Mouse (Mus musculus) heart, postnatal 25 days (tissue): ENCODE results near the gene Spib. TPM values are rescaled to one million over a fixed set of nuclear protein-coding genes. Genes with fewer than 3 reads are reported as not detected.

ENCODE experiments used
- DNase-seq: peaks from one replicate; pipeline ENCODE4 v3.0.0; 2022; ENCODE audit warnings: low spot score
- intact Hi-C: fragments of 180-260 bp; cut with DNase I; formaldehyde crosslinking; loops from one replicate; pipeline ENCODE4 v1.15.1; 2025
- total RNA-seq, 2 experiments: library from RNA; stranded (reverse); gene quantifications; 2 replicates each; pipeline ENCODE4 v1.2.3; 2021

Gene Spib
- total RNA-seq = under 1 TPM; 0.18 to 0.53 TPM

GRCm38 (mm10) chr7:44531946-44532732, at the start of gene Spib:
Spib (minus strand) TSS chr7:44532071.
- intact Hi-C loops = no loop called here

GRCm38 (mm10) chr7:44581637-44582036, 49.8 kb upstream of the Spib start:
- DNase-seq = no peak
- intact Hi-C loops = no loop called here

More at GRCm38 (mm10) chr7:44531946-44532732, at the start of gene Spib:
- no peak for DNase-seq

- intact Hi-C loops = no loop called here
- no peak for DNase-seq
Measured at GRCm38 (mm10) chr7:44576333-44576844, 44.5 kb upstream of the Spib start.

GRCm38 (mm10) chr7:44572956-44573484, 41.1 kb upstream of the Spib start:
- intact Hi-C loops = no loop called here
- DNase-seq = no peak

GRCm38 (mm10) chr7:44572213-44572701, 40.4 kb upstream of the Spib start, which contains the start of gene Napsa:
Napsa (plus strand) TSS chr7:44572380.
- no peak for DNase-seq
- intact Hi-C loops = no loop called here

- no peak for DNase-seq
- intact Hi-C loops = no loop called here
Measured at GRCm38 (mm10) chr7:44571811-44572210, 39.9 kb upstream of the Spib start.

- intact Hi-C loops = no loop called here
- DNase-seq = no peak
Measured at GRCm38 (mm10) chr7:44570989-44571388, 39.1 kb upstream of the Spib start.

GRCm38 (mm10) chr7:44568803-44569202, 36.9 kb upstream of the Spib start:
- intact Hi-C loops = no loop called here
- DNase-seq = no peak

- intact Hi-C loops = no loop called here
- DNase-seq = no peak
Measured at GRCm38 (mm10) chr7:44565414-44565813, 33.5 kb upstream of the Spib start.

- DNase-seq = no peak
- intact Hi-C loops = no loop called here
Measured at GRCm38 (mm10) chr7:44564486-44564885, 32.6 kb upstream of the Spib start.

GRCm38 (mm10) chr7:44563284-44563683, 31.4 kb upstream of the Spib start:
- intact Hi-C loops = no loop called here
- DNase-seq = no peak

- DNase-seq = no peak
- intact Hi-C loops = loop anchor here (1.0 kb wide), 2 partner anchors 39 to 59 kb away; no protein-coding TSS in a partner anchor
Measured at GRCm38 (mm10) chr7:44560435-44561400, 28.8 kb upstream of the Spib start.

GRCm38 (mm10) chr7:44557629-44558028, 25.8 kb upstream of the Spib start:
- no peak for DNase-seq
- intact Hi-C loops = no loop called here

- DNase-seq = peak; percentile 91
- intact Hi-C loops = loop anchor here (2.0 to 5.0 kb wide), 3 partner anchors 29 to 307 kb away; partner anchors contain the start of genes 1700028J19Rik, 2410002F23Rik and Mybpc2
Measured at GRCm38 (mm10) chr7:44553826-44554225, 22.0 kb upstream of the Spib start, which contains the start of gene Nr1h2. Nr1h2 (minus strand) TSS chr7:44553951.

GRCm38 (mm10) chr7:44553196-44553764, 21.4 kb upstream of the Spib start:
- no peak for DNase-seq
- intact Hi-C loops = loop anchor here (2.0 to 5.0 kb wide), 3 partner anchors 28 to 306 kb away; partner anchors contain the start of genes 1700028J19Rik, 2410002F23Rik and Mybpc2

GRCm38 (mm10) chr7:44552141-44552908, 20.5 kb upstream of the Spib start:
- no peak for DNase-seq
- intact Hi-C loops = loop anchor here (2.0 to 5.0 kb wide), 3 partner anchors 28 to 305 kb away; partner anchors contain the start of genes 1700028J19Rik, 2410002F23Rik and Mybpc2

GRCm38 (mm10) chr7:44551731-44552130, 19.9 kb upstream of the Spib start:
- intact Hi-C loops = loop anchor here (2.0 to 5.0 kb wide), 4 partner anchors 27 to 304 kb away; partner anchors contain the start of genes 1700028J19Rik, 2410002F23Rik and Mybpc2

GRCm38 (mm10) chr7:44551301-44551700, 19.4 kb upstream of the Spib start:
- intact Hi-C loops = loop anchor here (2.0 to 5.0 kb wide), 3 partner anchors 50 to 304 kb away; partner anchors contain the start of genes 1700028J19Rik and 2410002F23Rik
- no peak for DNase-seq

More at GRCm38 (mm10) chr7:44551731-44552130, 19.9 kb upstream of the Spib start:
- DNase-seq = no peak
